Mouse (Mus musculus): Measurements from ENCODE around the gene Snrpd3.
"Not testable (repeated sequence)": the region's sequence is repeated elsewhere in the genome, so short reads cannot be mapped to it uniquely, and the experiment has no call there.

- TF ChIP-seq POLR2A (IDR thresholded peaks at IDR 0.05; ENCODE audit: extremely low read depth, insufficient read depth, low read length); CTCF (IDR thresholded peaks at IDR 0.05; ENCODE audit: low read depth, low read length): not testable (repeated sequence)
Measured at GRCm38 (mm10) chr10:75505928-75506327, 11.4 kb upstream of the Snrpd3 start.

All from liver, adult 2 months (tissue).